Mouse (Mus musculus): ENCODE measurements around the gene Bpgm. TPM values are rescaled to one million over a fixed set of nuclear protein-coding genes. Genes with fewer than 3 reads are reported as not detected.
A peak's percentile ranks its signal among the peaks of the same experiment; 100 is the strongest.

Gene Bpgm
- polyA plus RNA-seq, 1 experiment: 124 TPM

DNA sequence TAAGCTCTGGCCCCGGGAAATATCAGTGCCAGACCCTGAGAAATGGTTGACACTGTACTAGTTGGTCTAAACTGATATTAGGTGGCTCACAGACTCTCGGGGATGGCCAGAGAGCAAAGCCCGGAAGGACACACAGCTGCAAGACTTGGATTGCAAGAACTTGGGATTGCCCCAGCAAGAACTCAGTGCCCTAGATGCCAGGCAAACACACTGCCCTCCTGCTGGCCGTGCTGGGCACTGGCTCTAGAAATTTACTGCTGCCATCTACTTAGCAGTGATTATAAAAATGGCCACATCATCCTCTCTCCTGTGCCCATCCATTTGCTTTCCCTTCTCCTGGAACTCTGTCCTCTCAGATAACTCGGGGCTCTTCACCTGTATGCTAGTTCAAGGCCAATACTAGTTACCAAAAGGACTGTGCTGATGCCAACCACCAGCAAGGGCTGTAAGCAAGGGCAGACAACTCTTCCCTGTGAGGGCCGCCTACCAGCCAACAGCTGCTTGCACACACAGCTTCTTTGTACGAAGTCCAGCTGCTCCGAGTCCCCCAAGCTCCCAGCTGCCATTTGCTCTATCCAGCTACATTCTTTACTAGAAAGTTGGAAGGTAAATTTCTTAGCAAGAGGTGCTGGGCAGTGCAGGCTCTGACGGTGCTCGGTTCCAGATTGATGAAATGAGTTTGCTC, 39.2 kb downstream of the Bpgm start:
- TF ChIP-seq POLR2A (IDR thresholded peaks at IDR 0.05; ENCODE audit: control insufficient read depth, low read depth, low read length): no peak
- no peak for TF ChIP-seq CTCF (IDR thresholded peaks at IDR 0.05; ENCODE audit: control insufficient read depth, insufficient read depth, insufficient replicate concordance, low read depth, low read length)
- H3K4me3 ChIP-seq (ENCODE audit: control insufficient read depth, low read depth, low read length): no peak overlapping the region
- H3K27ac ChIP-seq (ENCODE audit: control insufficient read depth, insufficient read depth, low read depth, low read length): no peak overlapping the region
- H3K36me3 ChIP-seq (ENCODE audit: control insufficient read depth, insufficient read depth, low read length): no peaks in the 10 kb centered on the region
- no peaks in the 10 kb centered on the region for H3K4me1 ChIP-seq (ENCODE audit: control insufficient read depth, insufficient read depth, low read length)
- H3K27me3 ChIP-seq (ENCODE audit: control insufficient read depth, insufficient read depth, low read length): no peaks in the 10 kb centered on the region

DNA sequence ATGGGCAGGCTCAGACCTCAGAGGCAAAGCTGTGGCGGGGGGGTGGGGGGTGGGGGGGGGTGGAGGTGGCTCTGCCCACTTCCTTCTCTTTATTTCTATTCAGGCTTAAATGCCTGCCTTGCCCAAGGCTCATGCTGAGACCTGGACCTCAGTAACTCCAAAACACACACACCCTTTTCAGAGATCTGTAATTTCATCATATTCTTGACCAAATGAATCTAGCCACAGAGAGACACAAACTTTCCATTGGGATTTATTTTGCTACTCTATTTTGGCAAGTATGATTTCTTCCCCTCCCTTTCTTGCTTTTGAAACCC, 39.7 kb downstream of the Bpgm start:
- Histone ChIP-seq H3K27me3 (ENCODE audit: control insufficient read depth, insufficient read depth, low read length) (no peaks in the 10 kb centered on the region), H3K27ac (ENCODE audit: control insufficient read depth, insufficient read depth, low read depth, low read length) (no peak overlapping the region), H3K4me3 (ENCODE audit: control insufficient read depth, low read depth, low read length) (no peak overlapping the region), H3K4me1 (ENCODE audit: control insufficient read depth, insufficient read depth, low read length) (no peaks in the 10 kb centered on the region), H3K36me3 (ENCODE audit: control insufficient read depth, insufficient read depth, low read length) (no peaks in the 10 kb centered on the region)
- no peak for TF ChIP-seq CTCF (IDR thresholded peaks at IDR 0.05; ENCODE audit: control insufficient read depth, insufficient read depth, insufficient replicate concordance, low read depth, low read length)

DNA sequence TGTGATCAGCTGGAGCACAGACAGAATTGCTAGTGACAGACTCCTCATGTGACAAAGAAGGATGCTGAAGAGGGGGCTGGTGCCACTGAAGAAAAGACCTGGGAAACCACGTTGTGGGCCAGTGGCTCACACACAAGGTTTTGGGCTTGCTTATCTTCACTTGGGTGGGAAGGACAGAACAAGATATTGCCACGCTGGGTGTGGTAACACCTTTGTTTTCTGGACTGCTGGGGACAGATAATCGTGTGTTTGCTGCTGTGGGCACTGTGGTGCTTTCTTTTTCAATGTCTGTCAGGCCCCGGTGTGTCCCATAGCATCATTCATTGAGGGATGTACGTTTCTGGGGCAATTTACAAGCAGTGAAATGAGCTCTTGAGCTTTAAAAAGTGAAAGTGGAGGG, 41.7 kb downstream of the Bpgm start:
- peaks cover 7% of the 10 kb centered on the region for H3K4me1 ChIP-seq (ENCODE audit: control insufficient read depth, insufficient read depth, low read length)
- no peak for TF ChIP-seq CTCF (IDR thresholded peaks at IDR 0.05; ENCODE audit: control insufficient read depth, insufficient read depth, insufficient replicate concordance, low read depth, low read length)
- TF ChIP-seq POLR2A (IDR thresholded peaks at IDR 0.05; ENCODE audit: control insufficient read depth, low read depth, low read length): no peak
- no peak overlapping the region for H3K27ac ChIP-seq (ENCODE audit: control insufficient read depth, insufficient read depth, low read depth, low read length)
- no peaks in the 10 kb centered on the region for H3K27me3 ChIP-seq (ENCODE audit: control insufficient read depth, insufficient read depth, low read length)
- no peak overlapping the region for H3K4me3 ChIP-seq (ENCODE audit: control insufficient read depth, low read depth, low read length)
- no peaks in the 10 kb centered on the region for H3K36me3 ChIP-seq (ENCODE audit: control insufficient read depth, insufficient read depth, low read length)

DNA sequence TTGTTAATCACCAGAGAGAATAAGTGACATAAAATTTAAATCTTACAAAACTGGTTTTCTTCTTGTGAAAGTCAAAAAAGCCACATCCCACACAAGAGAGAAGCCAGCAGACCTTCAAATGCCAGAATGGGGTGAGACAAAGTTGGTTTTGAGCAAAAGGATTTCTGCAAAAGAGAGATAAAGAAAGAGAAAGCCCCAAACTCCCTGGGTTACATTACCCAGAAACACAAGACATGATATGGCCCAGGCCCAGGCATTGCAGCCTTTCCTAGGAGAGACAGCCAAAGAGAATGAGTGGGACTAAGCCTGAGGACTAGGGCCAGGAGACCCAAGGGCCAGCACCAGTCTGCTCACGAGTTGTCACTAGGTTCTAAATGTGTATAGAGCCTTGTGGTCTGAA, 43.1 kb downstream of the Bpgm start:
- TF ChIP-seq POLR2A (IDR thresholded peaks at IDR 0.05; ENCODE audit: control insufficient read depth, low read depth, low read length) (no peak), CTCF (IDR thresholded peaks at IDR 0.05; ENCODE audit: control insufficient read depth, insufficient read depth, insufficient replicate concordance, low read depth, low read length) (no peak)
- Histone ChIP-seq H3K27me3 (ENCODE audit: control insufficient read depth, insufficient read depth, low read length) (no peaks in the 10 kb centered on the region), H3K4me1 (ENCODE audit: control insufficient read depth, insufficient read depth, low read length) (peaks cover 7% of the 10 kb centered on the region), H3K4me3 (ENCODE audit: control insufficient read depth, low read depth, low read length) (no peak overlapping the region), H3K36me3 (ENCODE audit: control insufficient read depth, insufficient read depth, low read length) (no peaks in the 10 kb centered on the region), H3K27ac (ENCODE audit: control insufficient read depth, insufficient read depth, low read depth, low read length) (no peak overlapping the region)

DNA sequence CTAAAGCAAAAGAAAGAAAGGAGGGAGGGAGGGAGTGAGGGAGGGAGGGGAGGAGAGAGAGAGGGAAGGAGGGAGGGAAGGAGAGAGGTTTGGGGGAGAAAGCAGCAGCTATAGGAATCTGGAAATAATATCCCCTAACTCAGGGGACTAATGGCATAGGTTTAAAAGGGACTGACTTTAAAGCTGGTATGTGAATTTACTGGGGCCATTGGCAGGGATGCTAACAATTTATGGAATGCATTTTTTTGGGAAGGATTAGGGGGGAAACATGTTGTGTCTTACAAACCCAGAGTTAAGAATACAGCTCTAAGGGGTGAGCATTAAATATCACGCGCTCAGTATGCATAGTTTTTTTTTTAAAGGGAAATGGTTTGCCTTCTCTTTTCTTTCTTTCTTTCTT, 44.5 kb downstream of the Bpgm start:
- no peaks in the 10 kb centered on the region for H3K36me3 ChIP-seq (ENCODE audit: control insufficient read depth, insufficient read depth, low read length)
- no peak overlapping the region for H3K4me3 ChIP-seq (ENCODE audit: control insufficient read depth, low read depth, low read length)
- no peak for TF ChIP-seq CTCF (IDR thresholded peaks at IDR 0.05; ENCODE audit: control insufficient read depth, insufficient read depth, insufficient replicate concordance, low read depth, low read length)
- no peak for TF ChIP-seq POLR2A (IDR thresholded peaks at IDR 0.05; ENCODE audit: control insufficient read depth, low read depth, low read length)
- H3K27ac ChIP-seq (ENCODE audit: control insufficient read depth, insufficient read depth, low read depth, low read length): no peak overlapping the region
- H3K4me1 ChIP-seq (ENCODE audit: control insufficient read depth, insufficient read depth, low read length): peaks cover 7% of the 10 kb centered on the region
- no peaks in the 10 kb centered on the region for H3K27me3 ChIP-seq (ENCODE audit: control insufficient read depth, insufficient read depth, low read length)

DNA sequence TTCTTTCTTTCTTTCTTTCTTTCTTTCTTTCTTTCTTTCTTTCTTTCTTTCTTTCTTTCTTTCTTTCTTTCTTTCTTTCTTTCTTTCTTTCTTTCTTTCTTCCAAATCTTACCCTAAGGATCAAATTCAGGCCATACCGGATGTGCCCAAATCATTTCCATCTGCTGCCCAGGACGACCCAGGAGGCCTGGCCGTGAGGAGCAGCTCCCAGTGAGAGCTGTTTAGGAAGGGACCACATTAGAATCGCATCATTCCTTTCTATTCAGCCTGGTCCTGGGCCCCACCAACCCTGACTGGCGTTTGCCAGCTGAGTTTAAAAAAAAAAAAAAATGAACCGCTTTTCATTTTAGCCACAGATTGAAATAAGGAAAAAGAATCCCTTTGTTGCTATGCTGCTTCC, 44.9 kb downstream of the Bpgm start:
- Histone ChIP-seq H3K27me3 (ENCODE audit: control insufficient read depth, insufficient read depth, low read length) (no peaks in the 10 kb centered on the region), H3K27ac (ENCODE audit: control insufficient read depth, insufficient read depth, low read depth, low read length) (no peak overlapping the region), H3K4me3 (ENCODE audit: control insufficient read depth, low read depth, low read length) (peak overlapping the region; percentile 16; the same call in 1 of the 2 replicates), H3K36me3 (ENCODE audit: control insufficient read depth, insufficient read depth, low read length) (no peaks in the 10 kb centered on the region), H3K4me1 (ENCODE audit: control insufficient read depth, insufficient read depth, low read length) (peaks cover 7% of the 10 kb centered on the region)
- TF ChIP-seq POLR2A (IDR thresholded peaks at IDR 0.05; ENCODE audit: control insufficient read depth, low read depth, low read length): no peak
- TF ChIP-seq CTCF (IDR thresholded peaks at IDR 0.05; ENCODE audit: control insufficient read depth, insufficient read depth, insufficient replicate concordance, low read depth, low read length): no peak

DNA sequence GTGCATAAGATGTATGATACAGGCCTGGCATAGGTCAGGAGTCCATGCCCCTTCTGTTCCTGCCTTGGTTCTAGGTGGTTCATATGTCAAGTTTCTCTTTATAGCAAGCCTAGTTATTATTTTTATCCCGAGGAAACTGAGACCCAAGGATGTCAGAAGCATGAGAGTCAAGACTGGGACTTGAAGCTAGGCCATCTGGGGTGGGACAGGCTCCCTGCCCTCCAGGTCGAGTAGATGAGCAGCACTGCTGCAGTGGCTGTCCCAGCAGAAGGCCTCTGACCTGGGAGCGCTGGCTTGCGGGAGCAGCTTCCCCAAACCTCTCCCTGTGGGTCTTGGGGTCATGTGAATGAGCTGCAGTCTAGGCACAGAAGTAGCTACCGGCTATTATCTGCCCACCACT, 47.5 kb downstream of the Bpgm start:
- Histone ChIP-seq H3K36me3 (ENCODE audit: control insufficient read depth, insufficient read depth, low read length) (no peaks in the 10 kb centered on the region), H3K27ac (ENCODE audit: control insufficient read depth, insufficient read depth, low read depth, low read length) (no peak overlapping the region), H3K4me1 (ENCODE audit: control insufficient read depth, insufficient read depth, low read length) (peaks cover 7% of the 10 kb centered on the region), H3K4me3 (ENCODE audit: control insufficient read depth, low read depth, low read length) (no peak overlapping the region), H3K27me3 (ENCODE audit: control insufficient read depth, insufficient read depth, low read length) (no peaks in the 10 kb centered on the region)
- TF ChIP-seq POLR2A (IDR thresholded peaks at IDR 0.05; ENCODE audit: control insufficient read depth, low read depth, low read length) (no peak), CTCF (IDR thresholded peaks at IDR 0.05; ENCODE audit: control insufficient read depth, insufficient read depth, insufficient replicate concordance, low read depth, low read length) (no peak)

DNA sequence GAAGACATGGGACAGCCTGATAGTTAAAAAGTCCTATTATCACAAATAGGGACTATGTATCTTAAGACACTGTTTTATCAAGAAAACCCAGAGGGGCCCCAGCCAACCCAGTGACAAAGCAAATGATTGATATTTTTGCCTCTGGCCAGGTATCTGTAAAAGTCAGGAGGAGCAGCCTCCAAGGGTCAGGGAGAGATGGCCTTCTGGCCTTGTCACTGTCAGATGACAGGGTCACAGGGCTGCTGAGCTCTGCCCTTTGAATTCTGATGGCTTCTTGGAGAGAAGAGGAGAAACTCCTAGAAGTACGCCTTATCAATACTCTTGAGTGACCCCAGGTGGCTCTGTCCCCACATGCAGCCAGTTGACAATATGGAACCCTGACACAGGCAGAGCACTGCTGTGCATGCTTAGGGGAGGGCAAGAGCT, 49.5 kb downstream of the Bpgm start:
- no peaks in the 10 kb centered on the region for H3K27me3 ChIP-seq (ENCODE audit: control insufficient read depth, insufficient read depth, low read length)
- no peak overlapping the region for H3K4me3 ChIP-seq (ENCODE audit: control insufficient read depth, low read depth, low read length)
- no peak overlapping the region for H3K27ac ChIP-seq (ENCODE audit: control insufficient read depth, insufficient read depth, low read depth, low read length)
- H3K4me1 ChIP-seq (ENCODE audit: control insufficient read depth, insufficient read depth, low read length): peaks cover 7% of the 10 kb centered on the region
- no peaks in the 10 kb centered on the region for H3K36me3 ChIP-seq (ENCODE audit: control insufficient read depth, insufficient read depth, low read length)
- TF ChIP-seq POLR2A (IDR thresholded peaks at IDR 0.05; ENCODE audit: control insufficient read depth, low read depth, low read length): no peak
- no peak for TF ChIP-seq CTCF (IDR thresholded peaks at IDR 0.05; ENCODE audit: control insufficient read depth, insufficient read depth, insufficient replicate concordance, low read depth, low read length)

Measured in testis, adult 2 months (tissue).